Mouse (Mus musculus) C2C12 (cell line): Measurements from ENCODE around the gene Gclm. TPM values are rescaled to one million over a fixed set of nuclear protein-coding genes. Genes with fewer than 3 reads are reported as not detected.
"Not testable (repeated sequence)": the region's sequence is repeated elsewhere in the genome, so short reads cannot be mapped to it uniquely, and the experiment has no call there.

Source experiments
- H3K27me3 ChIP-seq: one replicate; pipeline ENCODE4 v1.6.1; 2011; ENCODE audit not compliant: control insufficient read depth, insufficient read depth, insufficient read length
- H3K36me3 ChIP-seq: one replicate; pipeline ENCODE4 v1.6.1; 2011; ENCODE audit not compliant: control insufficient read depth, insufficient read depth
- H3K4me3 ChIP-seq: one replicate; pipeline ENCODE4 v1.5.1; 2011; ENCODE audit warnings: mild to moderate bottlenecking, control low read depth; ENCODE audit not compliant: poor library complexity, insufficient read depth, severe bottlenecking
- H3K79me2 ChIP-seq: one replicate; pipeline ENCODE4 v1.6.1; 2011; ENCODE audit not compliant: control insufficient read depth, insufficient read depth
- H3K79me3 ChIP-seq: one replicate; pipeline ENCODE4 v1.6.1; 2011; ENCODE audit warnings: low read depth, control low read depth
- H3ac ChIP-seq: one replicate; pipeline ENCODE3; 2011; ENCODE audit warnings: low read depth; ENCODE audit not compliant: control insufficient read depth, insufficient read length
- CEBPB ChIP-seq: IDR thresholded peaks from one replicate; pipeline ENCODE4 v1.6.1; 2011; ENCODE audit warnings: low read depth, mild to moderate bottlenecking, control low read depth, moderate library complexity
- CTCF ChIP-seq: IDR thresholded peaks from one replicate; pipeline ENCODE4 v1.5.1; 2011; ENCODE audit not compliant: control insufficient read depth, insufficient read depth, insufficient read length
- FOSL1 ChIP-seq: IDR thresholded peaks from one replicate; pipeline ENCODE4 v1.8.0; 2011; ENCODE audit warnings: mild to moderate bottlenecking, low read length; ENCODE audit not compliant: poor library complexity, insufficient read depth, severe bottlenecking
- MAX ChIP-seq: IDR thresholded peaks from one replicate; pipeline ENCODE4 v1.6.1; 2011; ENCODE audit warnings: mild to moderate bottlenecking, control low read depth
- MYOD1 ChIP-seq: IDR thresholded peaks from one replicate; pipeline ENCODE4 v1.6.1; 2011; ENCODE audit warnings: low read depth; ENCODE audit not compliant: control insufficient read depth, insufficient read length
- MYOG ChIP-seq: IDR thresholded peaks from one replicate; pipeline ENCODE4 v1.6.1; 2011; ENCODE audit not compliant: control insufficient read depth, insufficient read length; ENCODE audit errors: extremely low read depth
- USF1 ChIP-seq: IDR thresholded peaks from one replicate; pipeline ENCODE4 v1.6.1; 2011; ENCODE audit warnings: low read depth, mild to moderate bottlenecking, control low read depth, moderate library complexity
- polyA plus RNA-seq: library from polyadenylated mRNA; unstranded; fragments of >200 nt; fragmentation: generic; extraction: Trizol; gene quantifications from one replicate; pipeline ENCODE4 v1.2.1, GENCODE M21; 2012; ENCODE audit warnings: missing spikeins

Gclm gene
- polyA plus RNA-seq, 1 experiment = 84.0 TPM

- TF ChIP-seq MYOG (no peak), CTCF (no peak), CEBPB (no peak), MYOD1 (no peak), USF1 (no peak), MAX (no peak), FOSL1 (no peak)
- no peaks in the 10 kb centered on the region for H3K79me2 ChIP-seq
- H3K36me3 ChIP-seq = no peaks in the 10 kb centered on the region
- H3K79me3 ChIP-seq = no peaks in the 10 kb centered on the region
- H3K4me3 ChIP-seq = no peak overlapping the region
- peaks cover 4% of the 10 kb centered on the region for H3K27me3 ChIP-seq
- H3ac ChIP-seq = no peak overlapping the region
These were observed 23.9 kb upstream of the Gclm start for GRCm38 (mm10) chr3:122221240-122222036.

- H3ac ChIP-seq, H3K79me2 ChIP-seq, H3K27me3 ChIP-seq, H3K79me3 ChIP-seq, H3K4me3 ChIP-seq, H3K36me3 ChIP-seq: not testable (repeated sequence)
These were observed 18.4 kb upstream of the Gclm start for GRCm38 (mm10) chr3:122226972-122227371.

GRCm38 (mm10) chr3:122235772-122236171 is 9.6 kb upstream of the Gclm start:
- Histone ChIP-seq H3K79me2 (no peaks in the 10 kb centered on the region), H3K36me3 (no peaks in the 10 kb centered on the region), H3K4me3 (no peak overlapping the region), H3K79me3 (no peaks in the 10 kb centered on the region), H3ac (no peak overlapping the region), H3K27me3 (no peaks in the 10 kb centered on the region)
- TF ChIP-seq MYOD1 (no peak), USF1 (no peak), CTCF (no peak), MYOG (no peak), MAX (no peak)

- peaks cover 22% of the 10 kb centered on the region for H3K79me2 ChIP-seq
- H3K27me3 ChIP-seq = no peaks in the 10 kb centered on the region
- TF ChIP-seq MYOD1 = no peak
- no peak for TF ChIP-seq MAX
- TF ChIP-seq USF1 = no peak
- no peak for TF ChIP-seq CEBPB
- no peak for TF ChIP-seq FOSL1
- no peak for TF ChIP-seq MYOG
- no peak for TF ChIP-seq CTCF
- peaks cover 17% of the 10 kb centered on the region for H3K79me3 ChIP-seq
- no peak overlapping the region for H3ac ChIP-seq
- no peak overlapping the region for H3K4me3 ChIP-seq
- H3K36me3 ChIP-seq = no peaks in the 10 kb centered on the region
These were observed 2.5 kb upstream of the Gclm start for GRCm38 (mm10) chr3:122242876-122243275.

GRCm38 (mm10) chr3:122243416-122244167 is 1.8 kb upstream of the Gclm start:
- TF ChIP-seq MYOD1 = no peak
- no peak for TF ChIP-seq MYOG
- no peak for TF ChIP-seq FOSL1
- no peak for TF ChIP-seq MAX
- TF ChIP-seq CTCF = no peak
- Histone ChIP-seq H3K4me3 (no peak overlapping the region), H3K27me3 (no peaks in the 10 kb centered on the region), H3K36me3 (no peaks in the 10 kb centered on the region), H3K79me3 (peaks cover 25% of the 10 kb centered on the region), H3ac (no peak overlapping the region), H3K79me2 (peaks cover 29% of the 10 kb centered on the region)

- Histone ChIP-seq H3K79me3 (peaks cover 35% of the 10 kb centered on the region), H3K36me3 (peaks cover 3% of the 10 kb centered on the region), H3ac (no peak overlapping the region), H3K27me3 (no peaks in the 10 kb centered on the region), H3K79me2 (peaks cover 41% of the 10 kb centered on the region), H3K4me3 (no peak overlapping the region)
- no peak for TF ChIP-seq MYOG
- TF ChIP-seq USF1 = no peak
- no peak for TF ChIP-seq MYOD1
- TF ChIP-seq MAX = no peak
- TF ChIP-seq CEBPB = no peak
- no peak for TF ChIP-seq FOSL1
- no peak for TF ChIP-seq CTCF
These were observed 598 bp upstream of the Gclm start for GRCm38 (mm10) chr3:122244759-122245158.
